ENCODE assay signal across 9 mouse cellular contexts in the genomic region with DNA sequence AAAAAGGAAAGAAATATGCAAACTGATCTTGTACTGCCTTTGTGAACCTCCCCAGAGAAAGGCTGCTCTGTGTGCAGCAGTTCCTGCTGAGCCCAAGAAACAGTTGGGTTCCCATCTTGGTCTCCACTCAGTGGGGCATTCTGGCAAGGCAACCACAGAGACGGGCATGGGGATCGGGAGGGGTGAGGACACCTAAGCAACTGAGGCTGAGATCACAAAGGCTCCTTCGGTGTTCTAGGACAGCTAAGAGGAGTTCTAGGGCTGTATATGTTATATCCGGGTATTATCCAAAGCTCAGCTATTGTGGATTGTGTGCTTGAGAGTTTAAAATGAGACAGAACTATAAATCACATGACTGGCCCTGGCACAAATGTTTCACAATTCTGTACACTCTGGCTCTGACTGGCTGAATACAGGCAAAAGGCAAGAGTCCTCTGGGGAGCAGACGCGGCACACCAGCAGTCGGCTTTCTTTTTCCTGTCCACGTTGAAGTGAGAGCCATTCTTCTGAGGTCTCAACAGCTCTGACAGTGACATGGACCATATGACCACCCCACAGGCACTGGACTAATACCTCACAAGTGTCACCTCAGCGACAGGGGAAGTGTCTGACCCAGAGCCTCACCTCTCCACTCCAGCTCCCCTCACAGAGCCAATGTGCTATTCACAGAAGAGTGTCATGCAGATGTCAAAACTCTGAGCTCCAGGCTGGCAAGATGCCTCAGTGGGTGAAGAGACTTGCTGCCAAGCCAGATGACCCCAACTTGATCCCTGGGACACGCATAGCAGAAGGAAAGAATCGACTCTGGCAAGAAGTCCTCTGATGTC.
DNase-seq lines count a peak whose midpoint lies in the region; ATAC-seq and TF ChIP-seq lines count a peak whose summit lies in the region.
"Had no signal": no experiment of that assay in that cellular context is flagged by ENCODE, and none has a peak within 500 bp of the region (broad histone marks: within the 10 kb centered on the region; RNA-seq: fewer than 3 reads in every experiment).

No protein-coding gene starts in this region.

- H3K4me2 ChIP-seq in hindbrain, embryonic 13.5 days: no peak overlapping the region
- H3K4me2 ChIP-seq in intestine, embryonic 15.5 days (replicated peaks): no peak overlapping the region
- H3K4me2 ChIP-seq in lung, postnatal 0 days (replicated peaks; ENCODE audit: low read depth, low read length): no peak overlapping the region
- H3K4me2 ChIP-seq in forebrain, embryonic 11.5 days (ENCODE audit: low read depth, low read length, severe bottlenecking): no peak overlapping the region
- H3K4me2 ChIP-seq: neural tube, embryonic 12.5 days had no signal

- H3K36me3 ChIP-seq in hindbrain, embryonic 13.5 days: no peaks in the 10 kb centered on the region
- H3K36me3 ChIP-seq in hindbrain, embryonic 10.5 days: no peaks in the 10 kb centered on the region
- H3K36me3 ChIP-seq in intestine, embryonic 15.5 days: no peaks in the 10 kb centered on the region
- H3K36me3 ChIP-seq in lung, postnatal 0 days (ENCODE audit: insufficient read depth, low read length): no peaks in the 10 kb centered on the region
- H3K36me3 ChIP-seq in forebrain, embryonic 11.5 days (ENCODE audit: control insufficient read depth, insufficient read depth, low read length): no peaks in the 10 kb centered on the region
- H3K36me3 ChIP-seq: neural tube, embryonic 12.5 days had no signal

- H3K9me3 ChIP-seq in hindbrain, embryonic 13.5 days: no peaks in the 10 kb centered on the region
- no peaks in the 10 kb centered on the region for H3K9me3 ChIP-seq in hindbrain, embryonic 10.5 days
- H3K9me3 ChIP-seq in intestine, embryonic 15.5 days: no peaks in the 10 kb centered on the region
- no peaks in the 10 kb centered on the region for H3K9me3 ChIP-seq in lung, postnatal 0 days (ENCODE audit: low read length)
- H3K9me3 ChIP-seq in forebrain, embryonic 11.5 days (ENCODE audit: control insufficient read depth, low read length): no peaks in the 10 kb centered on the region
- H3K9me3 ChIP-seq: neural tube, embryonic 12.5 days had no signal

- TF ChIP-seq EP300 in lung, postnatal 0 days (IDR thresholded peaks at IDR 0.05): no peak

- no peak overlapping the region for H3K4me3 ChIP-seq in hindbrain, embryonic 13.5 days
- H3K4me3 ChIP-seq in hindbrain, embryonic 10.5 days: no peak overlapping the region
- H3K4me3 ChIP-seq in intestine, embryonic 15.5 days (replicated peaks): no peak overlapping the region
- no peak overlapping the region for H3K4me3 ChIP-seq in lung, postnatal 0 days (ENCODE audit: low read depth, low read length)
- no peak overlapping the region for H3K4me3 ChIP-seq in forebrain, embryonic 11.5 days (ENCODE audit: low read depth, low read length)
- H3K4me3 ChIP-seq: neural tube, embryonic 12.5 days had no signal

- no peak overlapping the region for H3K27ac ChIP-seq in hindbrain, embryonic 13.5 days
- no peak overlapping the region for H3K27ac ChIP-seq in hindbrain, embryonic 10.5 days
- H3K27ac ChIP-seq in intestine, embryonic 15.5 days: 0 out of 2 replicates have a peak overlapping the region, but pooled peaks have one; percentile 22
- H3K27ac ChIP-seq in lung, postnatal 0 days (ENCODE audit: low read length): no peak overlapping the region
- no peak overlapping the region for H3K27ac ChIP-seq in forebrain, embryonic 11.5 days (ENCODE audit: low read depth, low read length)
- H3K27ac ChIP-seq: neural tube, embryonic 12.5 days had no signal

- peaks cover 15% of the 10 kb centered on the region for H3K4me1 ChIP-seq in hindbrain, embryonic 13.5 days (replicated peaks)
- H3K4me1 ChIP-seq in hindbrain, embryonic 10.5 days (replicated peaks): peaks cover 30% of the 10 kb centered on the region
- H3K4me1 ChIP-seq in intestine, embryonic 15.5 days (replicated peaks): peaks cover 19% of the 10 kb centered on the region
- peaks cover 13% of the 10 kb centered on the region for H3K4me1 ChIP-seq in lung, postnatal 0 days (ENCODE audit: insufficient read depth, low read depth, low read length)
- peaks cover 3% of the 10 kb centered on the region for H3K4me1 ChIP-seq in forebrain, embryonic 11.5 days (replicated peaks; ENCODE audit: control insufficient read depth, insufficient read depth, low read length)

- H3K27me3 ChIP-seq in hindbrain, embryonic 13.5 days: no peaks in the 10 kb centered on the region
- no peaks in the 10 kb centered on the region for H3K27me3 ChIP-seq in hindbrain, embryonic 10.5 days (ENCODE audit: insufficient read depth, poor library complexity, severe bottlenecking)
- H3K27me3 ChIP-seq in intestine, embryonic 15.5 days (replicated peaks): no peaks in the 10 kb centered on the region
- H3K27me3 ChIP-seq in lung, postnatal 0 days (replicated peaks; ENCODE audit: insufficient read depth, low read length): no peaks in the 10 kb centered on the region
- H3K27me3 ChIP-seq in forebrain, embryonic 11.5 days (ENCODE audit: control insufficient read depth, insufficient read depth, low read length): no peaks in the 10 kb centered on the region
- H3K27me3 ChIP-seq: neural tube, embryonic 12.5 days had no signal

- WGBS in hindbrain, embryonic 13.5 days: 73% methylated on average over 11 of the region's 11 CpGs
- 75% methylated on average over 11 of the region's 11 CpGs for WGBS in hindbrain, embryonic 10.5 days
- 38% methylated on average over 11 of the region's 11 CpGs for WGBS in intestine, embryonic 15.5 days
- WGBS in lung, postnatal 0 days: 26% methylated on average over 11 of the region's 11 CpGs
- 85% methylated on average over 11 of the region's 11 CpGs for WGBS in forebrain, embryonic 11.5 days

- H3K9ac ChIP-seq in hindbrain, embryonic 13.5 days: no peak overlapping the region
- no peak overlapping the region for H3K9ac ChIP-seq in intestine, embryonic 15.5 days
- no peak overlapping the region for H3K9ac ChIP-seq in lung, postnatal 0 days (replicated peaks; ENCODE audit: low read depth)
- no peak overlapping the region for H3K9ac ChIP-seq in forebrain, embryonic 11.5 days (ENCODE audit: low read length)
- H3K9ac ChIP-seq: neural tube, embryonic 12.5 days had no signal

- DNase-seq in hindbrain, embryonic 10.5 days (ENCODE audit: low spot score): no peak
- DNase-seq in fat pad, adult 2 months (ENCODE audit: extremely low read depth, low read depth, low spot score): peak; percentile 13
- peak; percentile 72 for DNase-seq in lung, postnatal 0 days (ENCODE audit: low spot score)
- DNase-seq in forebrain, embryonic 11.5 days (ENCODE audit: low spot score): no peak
- DNase-seq in Muller cell, postnatal 12 days (ENCODE audit: inconsistent ontology term): no peak
- DNase-seq in frontal cortex, postnatal 36 days (ENCODE audit: low spot score in 2 of 2): no peak

- no peak for TF ChIP-seq CTCF in lung, postnatal 0 days (IDR thresholded peaks at IDR 0.05)

- 0 out of 2 replicates have a peak, but pooled peaks have one; percentile 28 for ATAC-seq in hindbrain, embryonic 13.5 days (ENCODE audit: low FRiP score)
- ATAC-seq in intestine, embryonic 15.5 days: no peak
- peak; percentile 61 for ATAC-seq in lung, postnatal 0 days
- no peak for ATAC-seq in forebrain, embryonic 11.5 days (replicated peaks; ENCODE audit: low FRiP score)

Comparison
In these comparisons a context has a peak if more than half of its experiments do, and no peak if none do; other contexts are left out.
1. ATAC-seq: peak in hindbrain, embryonic 13.5 days (single experiment) and lung, postnatal 0 days (single experiment); none in intestine, embryonic 15.5 days (single experiment) and forebrain, embryonic 11.5 days (single experiment).
2. DNase-seq: peak in fat pad, adult 2 months (single experiment) and lung, postnatal 0 days (single experiment); none in hindbrain, embryonic 10.5 days (single experiment), forebrain, embryonic 11.5 days (single experiment), Muller cell, postnatal 12 days (single experiment) and frontal cortex, postnatal 36 days (0 of 2).